Mouse (Mus musculus) layer of hippocampus, postnatal 36 days (tissue): ENCODE measurements around the gene Cygb. TPM values are rescaled to one million over a fixed set of nuclear protein-coding genes. Genes with fewer than 3 reads are reported as not detected.
"Not testable (repeated sequence)": the region's sequence is repeated elsewhere in the genome, so short reads cannot be mapped to it uniquely, and the experiment has no call there.

Experiments used
- DNase-seq, 2 experiments: peaks; one replicate each; pipeline ENCODE4 v3.0.0; 2022
- total RNA-seq, 2 experiments: library from RNA; stranded (reverse); gene quantifications; 2 replicates each; pipeline ENCODE4 v1.2.3; 2021

Cygb gene
- total RNA-seq, 2 experiments from 2014 or later = 72.2 to 74.8 TPM

GRCm38 (mm10) chr11:116636607-116637006, 17.5 kb downstream of the Cygb start:
- not testable (repeated sequence) for DNase-seq

- DNase-seq = no peak
Observed at GRCm38 (mm10) chr11:116632962-116633361, 21.2 kb downstream of the Cygb start.

- no peak for DNase-seq
Observed at GRCm38 (mm10) chr11:116630171-116630965, 23.7 kb downstream of the Cygb start.

DNA sequence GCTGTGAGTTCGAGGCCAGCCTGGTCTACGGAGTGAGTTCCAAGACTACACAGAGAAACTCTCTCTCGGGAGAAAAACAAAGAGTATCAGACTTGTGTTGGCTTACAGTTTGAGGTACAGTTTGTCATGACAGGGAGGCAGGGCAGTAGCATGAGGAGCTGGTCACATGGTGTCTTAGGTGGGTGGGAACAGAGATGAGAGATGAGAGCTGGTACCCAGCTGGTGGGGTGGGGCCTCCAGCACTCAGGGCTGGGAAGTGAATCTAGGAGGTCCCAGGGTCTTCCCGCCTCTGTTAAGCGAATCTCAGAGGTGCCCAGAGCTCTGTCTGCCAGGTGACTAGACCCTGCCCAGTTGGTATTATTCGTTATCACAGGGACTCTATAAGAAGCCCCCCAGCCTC, 24.6 kb downstream of the Cygb start:
- DNase-seq = no peak

DNA sequence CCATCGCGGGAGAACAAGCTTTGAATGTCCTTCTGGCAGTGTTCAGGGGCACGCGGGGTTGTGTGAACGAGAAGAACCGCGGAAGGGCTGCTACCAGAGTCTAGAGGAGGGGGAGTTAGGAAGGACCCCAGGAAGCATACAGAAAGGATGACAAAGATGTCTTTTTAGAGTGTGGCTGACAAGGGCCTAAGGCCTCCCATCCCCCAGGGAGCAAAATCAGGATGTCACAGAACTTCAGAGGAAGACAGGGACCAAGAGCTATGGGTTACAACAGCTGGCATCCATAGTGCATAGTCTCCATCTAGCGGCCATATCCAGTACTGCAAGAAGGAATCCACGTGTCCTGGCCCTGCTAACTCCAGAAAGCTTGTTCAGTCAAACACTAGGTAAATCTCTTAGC, 25.4 kb downstream of the Cygb start:
- DNase-seq = peak; percentile 80 to 86

DNA sequence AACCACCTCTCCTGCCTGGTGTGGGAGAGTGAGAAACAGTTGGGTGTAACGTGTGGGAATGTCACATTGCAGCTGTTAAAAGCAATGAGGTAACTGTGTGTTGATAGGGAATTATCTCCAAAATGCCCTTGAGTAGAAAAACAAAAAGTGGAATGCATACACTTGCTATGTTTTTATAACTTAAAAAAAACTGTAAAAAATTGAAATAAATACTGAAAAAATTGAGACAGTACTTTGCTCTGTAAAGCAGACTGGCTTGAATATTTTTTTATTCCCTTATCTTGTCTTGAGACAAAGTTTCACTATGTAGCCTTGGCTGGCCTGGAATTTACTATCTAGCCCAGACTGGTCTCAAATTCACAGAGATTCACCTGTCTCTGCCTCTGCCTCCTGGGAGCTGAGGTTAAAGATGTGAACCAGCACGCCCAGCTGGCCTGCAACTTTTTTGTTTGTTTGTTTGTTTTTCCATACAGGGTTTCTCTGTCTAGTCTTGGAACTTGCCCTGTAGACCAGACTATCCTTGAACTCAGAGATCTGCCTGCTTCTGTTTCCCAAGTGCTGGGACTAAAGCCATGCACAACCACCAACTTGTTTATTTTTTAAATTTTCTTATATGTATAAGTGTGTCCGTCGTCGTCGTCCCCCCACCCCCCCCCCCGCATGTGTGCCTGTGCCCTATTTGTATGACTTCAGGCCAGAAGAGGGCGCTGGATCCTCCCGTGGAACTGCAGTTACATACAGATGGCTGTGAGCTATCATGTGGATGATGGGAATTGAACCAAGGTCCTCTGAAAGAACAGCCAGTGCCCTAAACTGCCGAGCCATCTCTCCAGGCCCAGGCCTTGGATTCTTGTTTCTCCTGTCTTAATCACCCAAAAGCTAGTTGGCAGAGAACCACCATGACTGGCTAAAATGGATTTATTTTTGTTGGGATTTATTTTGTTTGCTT, 26.8 kb downstream of the Cygb start:
- DNase-seq = no peak

DNA sequence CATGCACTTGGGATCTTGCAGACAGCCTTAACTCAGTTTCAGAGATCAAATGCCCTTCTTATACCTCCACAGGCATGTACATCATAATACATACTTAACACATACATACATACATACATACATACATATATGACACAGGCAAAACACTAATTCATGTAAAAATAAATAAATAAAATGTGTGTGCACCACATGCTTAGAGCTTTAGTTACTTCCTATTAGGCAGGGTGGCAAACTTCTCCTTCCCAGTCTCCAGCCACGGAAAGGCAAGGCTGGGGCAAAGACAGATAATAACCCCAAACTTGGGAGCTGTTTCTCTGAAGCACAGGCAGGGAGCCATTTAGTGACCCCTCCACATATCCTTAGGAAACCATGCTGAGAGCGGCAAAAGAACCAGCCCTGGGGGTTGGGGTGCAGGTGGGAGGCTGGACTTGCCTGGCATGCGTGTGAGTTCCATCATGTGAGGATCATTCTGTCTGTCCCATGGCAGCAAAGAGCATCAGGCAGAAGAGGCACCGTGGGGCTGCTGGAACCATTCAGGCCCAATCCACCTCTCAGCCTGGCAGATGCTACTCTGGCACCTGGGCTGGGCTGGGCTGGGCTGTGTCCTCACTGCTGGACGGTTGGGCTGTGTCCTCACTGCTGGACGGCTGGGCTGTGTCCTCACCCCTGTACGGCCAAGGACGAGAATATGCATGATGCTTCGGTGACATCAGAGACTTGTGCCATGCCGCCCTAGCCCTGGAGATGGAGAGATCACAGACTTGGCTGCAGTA, 27.6 kb downstream of the Cygb start, which contains the start of gene Rhbdf2:
Gene Rhbdf2 (minus strand): TSS at position 721 of the 773 bp plus-strand sequence.
- DNase-seq = no peak

GRCm38 (mm10) chr11:116625081-116626000, 28.8 kb downstream of the Cygb start:
- DNase-seq = no peak

DNA sequence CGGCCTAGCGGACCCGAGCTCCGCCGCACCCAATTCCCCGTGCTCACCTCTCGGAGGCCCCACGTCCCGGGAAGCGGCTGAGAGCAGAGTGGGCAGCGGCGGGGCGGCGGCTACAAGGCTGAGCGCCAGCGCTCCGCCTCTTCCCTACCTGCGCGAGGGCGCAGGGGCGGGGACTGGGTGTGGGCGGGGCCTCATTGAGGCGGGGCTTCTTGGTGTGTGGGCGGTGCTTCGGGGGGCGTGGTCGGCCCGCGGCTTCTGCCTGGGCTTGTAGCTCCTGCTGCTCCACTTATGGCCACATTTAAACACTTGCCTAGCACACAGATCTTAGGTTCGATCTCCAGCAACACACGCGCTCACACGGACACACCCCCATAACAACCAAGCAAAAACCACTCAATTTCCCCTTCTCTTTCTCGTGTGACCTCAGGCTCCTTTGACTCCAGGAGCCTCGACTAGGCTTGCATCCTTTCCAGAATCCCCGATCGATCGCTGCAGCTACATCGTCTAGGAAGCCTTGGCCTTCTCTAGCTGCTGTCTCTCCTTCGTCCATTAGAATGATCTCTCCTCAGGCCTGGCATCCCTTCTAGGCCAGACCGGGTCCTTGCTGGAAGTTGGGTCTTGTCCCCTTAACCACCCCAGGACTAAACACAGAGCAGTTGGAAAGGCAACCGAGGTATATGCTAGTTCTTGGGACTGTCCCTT, 29.8 kb downstream of the Cygb start:
- no peak for DNase-seq

DNA sequence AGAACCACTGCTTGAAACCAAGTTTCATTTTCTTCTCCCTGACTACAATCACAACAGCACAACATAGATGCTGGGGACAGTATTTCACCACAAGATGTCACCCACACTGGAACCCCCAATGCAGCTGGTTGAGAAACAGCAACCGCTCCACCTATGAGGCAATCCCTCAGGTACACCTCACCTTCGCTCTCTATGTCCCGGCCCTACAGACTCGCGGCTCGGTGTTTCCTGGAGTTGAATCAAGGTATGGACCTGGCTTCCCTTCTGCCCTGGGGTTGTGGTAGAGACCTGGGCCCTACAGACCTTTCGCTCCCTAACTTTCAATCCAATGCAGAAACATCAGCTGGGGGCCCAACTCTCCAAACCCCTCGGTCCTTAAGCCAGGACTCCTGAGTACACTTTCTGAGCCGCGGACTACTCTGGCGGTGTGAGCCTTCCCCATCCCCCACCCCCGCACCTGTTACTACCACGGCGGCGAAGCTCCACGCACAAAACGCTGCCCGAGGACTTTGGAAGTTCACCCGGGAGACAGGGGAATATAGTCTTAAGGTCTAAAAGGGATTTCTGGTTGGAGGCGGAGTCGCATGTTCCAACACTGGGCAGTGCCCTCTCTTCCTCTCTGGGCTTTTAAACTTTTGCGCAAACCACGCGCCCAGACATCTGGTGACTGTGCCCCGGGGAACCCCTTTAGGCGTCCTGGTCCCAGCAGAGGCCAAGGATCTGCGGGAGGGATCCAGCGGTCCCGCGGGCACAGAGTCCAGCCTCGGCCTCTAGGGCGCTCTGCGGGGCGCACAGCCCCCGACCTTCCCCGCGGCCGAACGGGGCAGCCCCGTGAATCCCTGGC, 30.6 kb downstream of the Cygb start:
- DNase-seq = no peak

DNA sequence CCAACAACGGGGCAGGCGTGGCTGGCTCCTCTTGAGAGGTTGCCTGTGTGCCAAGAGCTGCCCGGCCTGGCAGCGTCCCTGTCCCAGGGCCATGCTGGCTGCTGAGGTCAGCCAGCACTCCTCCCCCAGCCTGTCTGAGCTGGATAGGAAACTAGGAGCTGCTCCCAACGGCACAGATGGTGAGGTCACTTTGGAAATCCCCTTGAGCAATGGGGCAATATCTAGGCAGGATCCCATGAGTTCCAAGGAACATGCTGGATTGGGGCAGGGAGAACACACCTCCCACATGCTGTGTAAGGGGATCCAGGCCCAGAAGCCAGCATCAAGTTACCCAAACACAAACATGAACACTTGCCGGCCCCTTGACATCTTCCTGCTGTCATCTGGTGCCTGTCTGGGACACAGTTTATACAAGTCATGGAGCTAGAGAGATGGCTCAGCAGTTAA, 32.8 kb downstream of the Cygb start:
- DNase-seq = peak; percentile 44

- no peak for DNase-seq
Observed at GRCm38 (mm10) chr11:116620559-116621253, 33.4 kb downstream of the Cygb start.

DNA sequence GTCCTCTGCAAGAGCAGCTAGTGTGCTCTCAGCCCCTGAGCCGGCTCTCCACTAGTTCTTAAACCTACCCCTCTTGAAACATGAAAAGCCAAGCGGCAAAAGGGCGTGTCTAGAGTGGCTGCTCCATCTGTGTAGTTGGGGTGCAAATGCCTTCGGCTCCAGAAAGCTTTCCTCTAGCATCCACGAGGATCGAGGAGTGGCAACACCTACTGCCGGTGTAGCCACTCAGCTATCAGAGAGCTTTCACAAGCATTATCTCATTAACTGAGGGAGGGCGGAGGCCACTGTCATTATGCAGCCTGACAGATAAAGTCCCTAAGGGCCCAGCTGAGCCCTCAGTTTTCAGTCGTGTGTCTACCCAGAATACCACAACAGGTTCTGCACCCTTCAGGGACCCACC, 34.0 kb downstream of the Cygb start:
- no peak for DNase-seq

DNA sequence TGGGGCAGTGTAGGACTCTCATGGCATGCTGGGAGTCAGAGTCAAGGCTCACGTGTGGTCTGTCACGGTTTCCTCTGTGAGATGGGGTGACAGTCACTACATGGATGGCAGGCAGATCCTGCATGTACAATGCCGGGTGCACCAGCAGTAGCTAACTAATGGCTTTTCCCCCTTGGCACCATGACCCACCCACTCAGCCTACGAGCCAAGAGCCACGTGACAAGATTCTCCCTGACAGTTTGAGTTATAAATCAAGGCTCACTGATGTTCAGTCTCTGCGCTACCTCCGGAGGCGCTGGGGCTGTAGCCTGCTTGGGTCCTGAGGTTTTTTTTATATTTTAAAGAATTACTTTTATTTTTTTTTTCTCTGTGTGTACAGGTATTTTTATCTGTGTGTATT, 34.6 kb downstream of the Cygb start:
- no peak for DNase-seq

DNA sequence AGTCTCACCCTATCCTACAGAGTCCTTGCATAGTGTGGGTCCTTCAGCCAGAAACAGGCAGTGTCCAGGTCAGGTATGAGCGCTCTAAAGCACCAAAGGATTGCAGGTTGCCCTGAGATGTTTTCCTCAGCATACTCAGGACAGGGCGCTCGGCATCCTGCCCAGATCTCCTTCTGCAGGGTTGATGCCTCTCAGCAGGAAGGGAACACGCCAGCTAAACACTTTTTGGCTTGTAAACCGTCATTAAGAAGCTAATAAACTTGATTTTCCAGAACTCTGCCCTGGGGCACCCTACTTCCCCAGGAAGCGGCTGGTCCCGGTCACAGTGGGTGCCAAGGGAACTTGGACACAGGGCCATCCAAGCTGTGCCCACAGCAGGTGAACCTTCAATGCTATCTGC, 35.0 kb downstream of the Cygb start:
- DNase-seq = no peak

- DNase-seq = no peak
Observed at GRCm38 (mm10) chr11:116618666-116619065, 35.4 kb downstream of the Cygb start.

GRCm38 (mm10) chr11:116617641-116618040, 36.5 kb downstream of the Cygb start:
- DNase-seq = no peak

- no peak for DNase-seq
Observed at GRCm38 (mm10) chr11:116616438-116617118, 37.5 kb downstream of the Cygb start.
